Mouse (Mus musculus): ENCODE results near the gene Tnk2. TPM values are rescaled to one million over a fixed set of nuclear protein-coding genes. Genes with fewer than 3 reads are reported as not detected.

The Tnk2 gene
- total RNA-seq, 1 experiment, result 47.1 TPM

DNA sequence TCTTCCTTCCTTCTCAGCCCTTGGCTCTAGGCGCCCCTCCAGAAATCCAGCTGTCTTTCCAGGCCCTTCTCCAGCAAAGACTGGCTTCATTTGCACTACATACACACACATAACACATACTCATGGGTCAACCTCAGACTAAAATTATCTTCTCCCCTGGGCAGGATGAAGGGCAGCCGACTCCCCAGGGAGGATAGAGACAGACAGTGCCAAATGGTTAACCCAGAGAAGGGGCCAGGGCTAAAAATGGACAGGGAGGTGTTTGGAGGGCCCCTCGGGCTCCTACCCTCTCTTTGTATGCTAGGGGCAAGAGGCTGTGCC, 23.8 kb downstream of the Tnk2 start:
- H3K36me3 ChIP-seq (ENCODE audit: control insufficient read depth, insufficient read depth, low read length, poor library complexity, severe bottlenecking), result peaks cover 44% of the 10 kb centered on the region
- DNase-seq (ENCODE audit: low read depth, low spot score), result no peak

GRCm38 (mm10) chr16:32668030-32668429, 24.4 kb downstream of the Tnk2 start:
- no peak for DNase-seq (ENCODE audit: low read depth, low spot score)
- no peak for TF ChIP-seq ZNF384 (IDR thresholded peaks at IDR 0.05; ENCODE audit: low read depth, low read length)
- no peak for TF ChIP-seq HCFC1 (IDR thresholded peaks at IDR 0.05; ENCODE audit: borderline replicate concordance, insufficient read depth, low read length)
- TF ChIP-seq ZC3H11A (IDR thresholded peaks at IDR 0.05; ENCODE audit: borderline replicate concordance, low read depth, low read length), result no peak
- TF ChIP-seq CHD2 (IDR thresholded peaks at IDR 0.05; ENCODE audit: low read depth, low read length), result no peak
- TF ChIP-seq MAFK (IDR thresholded peaks at IDR 0.05; ENCODE audit: insufficient read depth, low read depth, low read length), result no peak
- H3K4me1 ChIP-seq (ENCODE audit: control insufficient read depth in 2 of 2, insufficient read depth in 2 of 2, low read length in 2 of 2, poor library complexity in 1 of 2), result peaks cover 12 to 50% of the 10 kb centered on the region in 2 experiments; a peak in 3 of 4 replicates
- H3K9ac ChIP-seq (ENCODE audit: insufficient read depth, low read depth, low read length, poor library complexity, severe bottlenecking), result peak overlapping the region; percentile 14; the same call in 1 of the 2 replicates
- no peak overlapping the region for H3K4me3 ChIP-seq (ENCODE audit: insufficient read depth in 1 of 2, low read depth in 1 of 2, low read length in 2 of 2, poor library complexity in 1 of 2, severe bottlenecking in 1 of 2)
- in situ Hi-C loops (cut with MboI; ENCODE audit: low sequenced_read_pairs in 2 of 2, unreplicated experiment in 2 of 2), result no loop called here
- H3K27ac ChIP-seq (ENCODE audit: insufficient read depth, low read depth, low read length, poor library complexity, severe bottlenecking), result 0 out of 2 replicates have a peak overlapping the region, but pooled peaks have one; percentile 40
- H3K9me3 ChIP-seq (ENCODE audit: control insufficient read depth, insufficient read depth, low read depth, low read length), result no peaks in the 10 kb centered on the region
- H3K36me3 ChIP-seq (ENCODE audit: control insufficient read depth, insufficient read depth, low read length, poor library complexity, severe bottlenecking), result peaks cover 47% of the 10 kb centered on the region

More for the DNA sequence above, 23.8 kb downstream of the Tnk2 start:
- peak overlapping the region; percentile 40; the same call in 1 of the 2 replicates for H3K27ac ChIP-seq (ENCODE audit: insufficient read depth, low read depth, low read length, poor library complexity, severe bottlenecking)
- H3K9ac ChIP-seq (ENCODE audit: insufficient read depth, low read depth, low read length, poor library complexity, severe bottlenecking), result peak overlapping the region; percentile 14; the same call in 1 of the 2 replicates
- H3K4me1 ChIP-seq (ENCODE audit: control insufficient read depth in 2 of 2, insufficient read depth in 2 of 2, low read length in 2 of 2, poor library complexity in 1 of 2), result peaks cover 11 to 46% of the 10 kb centered on the region in 2 experiments; a peak in 3 of 4 replicates
- no peak for TF ChIP-seq HCFC1 (IDR thresholded peaks at IDR 0.05; ENCODE audit: borderline replicate concordance, insufficient read depth, low read length)
- TF ChIP-seq ZC3H11A (IDR thresholded peaks at IDR 0.05; ENCODE audit: borderline replicate concordance, low read depth, low read length), result no peak
- TF ChIP-seq ZNF384 (IDR thresholded peaks at IDR 0.05; ENCODE audit: low read depth, low read length), result no peak
- no peak for TF ChIP-seq MAFK (IDR thresholded peaks at IDR 0.05; ENCODE audit: insufficient read depth, low read depth, low read length)
- TF ChIP-seq CHD2 (IDR thresholded peaks at IDR 0.05; ENCODE audit: low read depth, low read length), result no peak
- H3K9me3 ChIP-seq (ENCODE audit: control insufficient read depth, insufficient read depth, low read depth, low read length), result no peaks in the 10 kb centered on the region
- in situ Hi-C loops (cut with MboI; ENCODE audit: low sequenced_read_pairs in 2 of 2, unreplicated experiment in 2 of 2), result no loop called here
- H3K4me3 ChIP-seq (ENCODE audit: insufficient read depth in 1 of 2, low read depth in 1 of 2, low read length in 2 of 2, poor library complexity in 1 of 2, severe bottlenecking in 1 of 2), result no peak overlapping the region

DNA sequence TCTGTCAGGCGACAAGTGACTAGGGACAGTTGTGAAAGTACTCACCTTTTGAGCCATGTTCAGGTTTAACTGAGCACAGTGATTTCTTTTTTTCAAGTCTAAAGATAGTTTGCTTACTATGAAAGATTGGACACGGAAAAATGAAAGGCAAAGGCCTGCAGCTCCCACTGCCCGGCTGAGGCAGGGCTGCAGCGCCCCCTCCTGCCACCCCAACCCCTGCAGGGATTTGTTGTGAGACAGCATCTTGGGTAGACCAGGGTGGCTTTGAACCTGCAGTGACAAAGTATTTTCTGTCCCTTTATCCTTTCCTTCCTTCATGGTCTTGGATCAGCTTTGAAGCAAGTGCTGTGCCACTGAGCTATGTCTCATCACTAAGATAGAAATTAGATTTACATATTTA, 24.8 kb downstream of the Tnk2 start:
- Histone ChIP-seq H3K9me3 (ENCODE audit: control insufficient read depth, insufficient read depth, low read depth, low read length) (no peaks in the 10 kb centered on the region), H3K4me3 (ENCODE audit: insufficient read depth in 1 of 2, low read depth in 1 of 2, low read length in 2 of 2, poor library complexity in 1 of 2, severe bottlenecking in 1 of 2) (no peak overlapping the region), H3K36me3 (ENCODE audit: control insufficient read depth, insufficient read depth, low read length, poor library complexity, severe bottlenecking) (peaks cover 49% of the 10 kb centered on the region), H3K27ac (ENCODE audit: insufficient read depth, low read depth, low read length, poor library complexity, severe bottlenecking) (no peak overlapping the region), H3K9ac (ENCODE audit: insufficient read depth, low read depth, low read length, poor library complexity, severe bottlenecking) (peak overlapping the region; percentile 14; the same call in 1 of the 2 replicates), H3K4me1 (ENCODE audit: control insufficient read depth in 2 of 2, insufficient read depth in 2 of 2, low read length in 2 of 2, poor library complexity in 1 of 2) (peaks cover 12 to 49% of the 10 kb centered on the region in 2 experiments; a peak in 3 of 4 replicates)
- TF ChIP-seq ZNF384 (IDR thresholded peaks at IDR 0.05; ENCODE audit: low read depth, low read length) (no peak), HCFC1 (IDR thresholded peaks at IDR 0.05; ENCODE audit: borderline replicate concordance, insufficient read depth, low read length) (no peak), CHD2 (IDR thresholded peaks at IDR 0.05; ENCODE audit: low read depth, low read length) (no peak), ZC3H11A (IDR thresholded peaks at IDR 0.05; ENCODE audit: borderline replicate concordance, low read depth, low read length) (no peak), MAFK (IDR thresholded peaks at IDR 0.05; ENCODE audit: insufficient read depth, low read depth, low read length) (no peak)
- DNase-seq (ENCODE audit: low read depth, low spot score), result no peak
- in situ Hi-C loops (cut with MboI; ENCODE audit: low sequenced_read_pairs in 2 of 2, unreplicated experiment in 2 of 2), result no loop called here

- no peak for DNase-seq (ENCODE audit: low read depth, low spot score)
- peaks cover 47% of the 10 kb centered on the region for H3K36me3 ChIP-seq (ENCODE audit: control insufficient read depth, insufficient read depth, low read length, poor library complexity, severe bottlenecking)
- H3K27ac ChIP-seq (ENCODE audit: insufficient read depth, low read depth, low read length, poor library complexity, severe bottlenecking), result no peak overlapping the region
- no peak for TF ChIP-seq CHD2 (IDR thresholded peaks at IDR 0.05; ENCODE audit: low read depth, low read length)
- no peak for TF ChIP-seq HCFC1 (IDR thresholded peaks at IDR 0.05; ENCODE audit: borderline replicate concordance, insufficient read depth, low read length)
- TF ChIP-seq ZNF384 (IDR thresholded peaks at IDR 0.05; ENCODE audit: low read depth, low read length), result no peak
- no peak for TF ChIP-seq ZC3H11A (IDR thresholded peaks at IDR 0.05; ENCODE audit: borderline replicate concordance, low read depth, low read length)
- no peak for TF ChIP-seq MAFK (IDR thresholded peaks at IDR 0.05; ENCODE audit: insufficient read depth, low read depth, low read length)
- no peak overlapping the region for H3K9ac ChIP-seq (ENCODE audit: insufficient read depth, low read depth, low read length, poor library complexity, severe bottlenecking)
- H3K4me3 ChIP-seq (ENCODE audit: insufficient read depth in 1 of 2, low read depth in 1 of 2, low read length in 2 of 2, poor library complexity in 1 of 2, severe bottlenecking in 1 of 2), result no peak overlapping the region
- H3K4me1 ChIP-seq (ENCODE audit: control insufficient read depth in 2 of 2, insufficient read depth in 2 of 2, low read length in 2 of 2, poor library complexity in 1 of 2), result peaks cover 12 to 45% of the 10 kb centered on the region in 2 experiments; a peak in 3 of 4 replicates
- in situ Hi-C loops (cut with MboI; ENCODE audit: low sequenced_read_pairs in 2 of 2, unreplicated experiment in 2 of 2), result no loop called here
- no peaks in the 10 kb centered on the region for H3K9me3 ChIP-seq (ENCODE audit: control insufficient read depth, insufficient read depth, low read depth, low read length)
These were observed 25.6 kb downstream of the Tnk2 start for GRCm38 (mm10) chr16:32669243-32669642.

Measured in ES-E14 (cell line).